Mouse (Mus musculus) left cerebral cortex, adult 8-10 months (tissue): ENCODE measurements at regions not wholly inside any gene's neighbourhood (a gene's known extent, or its start where the extent isn't known, plus 50 kb on each side); places are given as distances from the start of the nearest gene placed in this dataset.

Source experiments
- DNase-seq, 2 experiments: peaks; one replicate each; pipeline ENCODE4 v3.0.0; 2022; ENCODE audit warnings: low spot score in 2 of 2

- DNase-seq, result peak in 1 of 2 experiments; percentile 72
Observed at GRCm38 (mm10) chr13:6178362-6179070, 317.2 kb downstream of the Klf6 start.

DNA sequence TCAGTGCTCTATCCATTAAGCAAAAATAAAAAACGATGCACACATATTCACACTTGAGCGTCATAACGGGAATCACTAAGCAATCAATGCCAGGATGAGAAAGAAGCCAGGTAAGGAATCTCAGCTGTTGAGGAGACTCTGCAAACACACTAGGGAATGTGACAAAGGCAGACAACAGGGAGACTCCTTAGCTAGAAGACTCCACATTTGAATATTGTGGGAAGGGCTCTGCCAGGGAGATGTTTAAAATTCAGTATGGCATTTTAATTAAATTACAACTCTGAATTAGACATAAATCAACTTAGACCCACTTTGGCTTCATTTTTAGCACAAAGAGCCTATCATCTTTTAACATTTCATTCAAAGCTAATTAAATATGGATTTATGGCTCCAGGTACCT lies 327.9 kb downstream of the Klf6 start:
- no peak for DNase-seq

- no peak for DNase-seq
Observed at GRCm38 (mm10) chr13:6189566-6189965, 328.3 kb downstream of the Klf6 start.

- DNase-seq, result no peak
Observed at GRCm38 (mm10) chr13:6191186-6191914, 330.1 kb downstream of the Klf6 start.

- peak in 1 of 2 experiments; percentile 71 for DNase-seq
Observed at GRCm38 (mm10) chr13:6191915-6192295, 330.6 kb downstream of the Klf6 start.

GRCm38 (mm10) chr13:6196690-6197089 lies 335.4 kb downstream of the Klf6 start:
- no peak for DNase-seq

DNA sequence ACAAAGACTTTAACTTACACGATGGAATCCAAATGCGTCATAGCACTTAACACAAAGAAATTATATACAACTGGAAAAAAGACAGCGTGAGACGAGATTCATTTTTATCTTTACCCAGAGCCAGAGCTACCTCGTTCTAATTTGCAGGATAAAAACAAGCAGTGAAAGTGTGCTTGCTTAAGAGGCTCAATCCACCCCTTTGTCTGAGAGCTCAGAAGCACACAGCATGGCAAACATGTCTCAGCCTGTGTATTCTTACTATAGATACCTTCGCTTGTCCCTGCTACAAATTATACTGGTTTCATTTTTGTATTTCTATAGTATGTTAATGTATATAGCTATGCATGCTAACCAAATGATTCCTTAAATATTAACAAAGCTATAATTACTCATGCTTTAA lies 337.8 kb downstream of the Klf6 start:
- no peak for DNase-seq

- DNase-seq, result no peak
Observed at GRCm38 (mm10) chr13:6201516-6201915, 340.2 kb downstream of the Klf6 start.

DNA sequence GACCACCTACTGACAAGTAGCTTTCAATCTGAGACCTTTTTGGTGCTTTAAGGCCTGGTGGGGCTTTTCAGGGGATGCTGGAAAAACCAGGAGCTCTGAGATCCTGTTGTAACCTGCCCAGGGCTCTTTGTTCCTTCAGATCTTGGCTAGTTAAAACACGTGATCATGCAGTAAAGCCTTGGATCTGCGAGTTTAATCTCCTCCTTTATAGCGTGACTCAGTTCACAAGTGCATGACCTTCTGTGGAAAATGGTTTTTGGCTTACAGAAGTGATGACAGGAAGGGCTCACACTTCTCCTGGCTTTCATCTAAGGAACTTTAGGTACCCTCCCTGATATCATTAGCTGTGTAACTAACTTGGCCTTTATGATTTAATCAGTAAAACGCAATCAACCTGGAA lies 343.1 kb upstream of the Pitrm1 start:
- DNase-seq, result no peak

DNA sequence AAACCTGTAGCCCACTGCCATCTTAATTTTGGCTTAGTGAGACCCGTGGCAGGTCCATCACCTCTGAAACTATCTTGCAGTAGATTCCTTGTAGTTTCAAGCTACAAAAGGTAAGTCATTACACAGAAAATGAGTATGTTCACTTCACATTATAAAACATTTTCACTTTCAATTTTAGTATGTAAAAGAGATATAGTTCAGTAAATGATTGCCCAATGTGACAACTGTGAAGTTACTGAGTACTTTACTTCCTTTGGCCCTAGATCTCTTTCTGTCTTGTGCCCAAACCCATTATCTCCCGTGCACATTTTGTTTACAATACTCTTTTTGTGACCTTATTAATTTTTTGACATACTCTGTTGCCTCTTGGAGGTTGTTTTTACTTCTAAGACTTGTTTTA lies 335.4 kb upstream of the Pitrm1 start:
- no peak for DNase-seq

DNA sequence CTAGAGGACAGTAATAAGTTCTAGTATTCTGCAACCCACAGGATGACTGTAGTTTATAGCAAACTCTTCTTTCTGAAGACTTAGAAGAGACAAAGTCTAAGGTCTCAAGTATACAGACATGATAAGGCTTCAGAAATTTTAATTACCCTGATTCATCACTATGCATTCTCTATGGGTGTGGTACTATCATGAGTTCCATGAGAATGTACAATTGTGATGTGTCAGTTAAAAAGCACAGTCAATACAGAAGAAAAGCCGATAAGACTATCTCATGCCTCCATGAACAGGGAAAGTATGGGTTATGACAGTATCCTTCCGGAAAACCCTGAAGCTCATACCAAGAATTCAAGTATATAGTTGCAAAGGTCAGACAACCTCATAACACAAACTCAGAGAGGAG lies 333.8 kb upstream of the Pitrm1 start:
- DNase-seq, result no peak

GRCm38 (mm10) chr13:6226087-6226643 lies 321.8 kb upstream of the Pitrm1 start:
- no peak for DNase-seq

DNA sequence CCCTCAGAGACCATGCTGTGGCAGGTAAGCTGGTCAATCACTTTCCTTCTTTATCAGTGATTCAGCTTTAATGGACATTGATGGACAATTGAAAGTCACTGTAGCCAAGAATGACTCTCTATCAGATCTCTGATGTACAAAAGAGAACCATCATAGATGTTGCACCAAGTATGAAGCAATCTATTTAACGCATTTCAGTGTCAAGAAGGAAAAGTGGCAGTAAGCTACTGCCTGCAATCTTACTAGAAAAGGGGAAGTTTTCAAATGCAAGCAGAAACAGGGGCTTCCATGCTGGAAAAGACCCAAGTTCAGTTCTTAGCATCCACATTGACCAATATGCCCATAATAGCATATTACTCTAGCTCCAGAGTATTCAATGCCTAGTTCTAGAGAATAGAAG lies 319.7 kb upstream of the Pitrm1 start:
- DNase-seq, result no peak

DNA sequence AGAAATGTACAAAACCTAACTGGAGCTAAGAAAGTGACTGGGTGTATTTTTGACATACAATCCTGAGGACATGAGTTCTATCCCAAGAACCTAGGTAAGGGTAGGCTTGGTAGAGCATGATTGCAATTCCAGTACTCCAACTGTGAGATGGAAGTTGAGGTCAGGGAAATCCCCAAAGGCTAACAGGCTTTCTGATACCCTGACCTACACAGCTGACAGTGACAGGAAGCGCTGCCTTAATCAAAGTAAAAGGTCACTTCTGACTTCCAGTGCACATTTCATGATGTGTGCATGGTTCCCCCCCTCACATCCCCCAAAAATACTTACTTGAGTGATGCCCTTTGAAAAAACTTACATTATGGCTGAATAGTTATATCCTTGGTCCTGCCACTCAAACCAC lies 312.6 kb upstream of the Pitrm1 start:
- no peak for DNase-seq

DNA sequence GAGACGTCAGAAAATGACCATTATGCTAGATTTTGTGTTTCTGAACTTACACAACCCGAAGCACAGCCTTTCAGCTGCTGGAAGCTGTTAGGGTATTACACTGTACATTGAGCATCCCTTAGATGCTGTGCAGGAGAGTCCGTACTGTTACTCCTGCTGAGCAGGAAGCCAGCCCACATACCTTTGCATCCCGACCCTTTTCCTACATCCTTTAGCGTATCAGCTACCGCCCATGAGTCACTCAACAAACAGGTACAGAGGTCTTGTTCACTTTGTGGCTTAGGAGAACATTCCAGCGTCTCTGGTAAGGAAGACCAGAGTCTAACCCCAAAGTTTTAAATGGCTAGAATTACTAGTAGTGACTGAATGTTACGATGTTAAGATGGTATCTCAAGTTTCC lies 311.4 kb upstream of the Pitrm1 start:
- DNase-seq, result no peak

DNA sequence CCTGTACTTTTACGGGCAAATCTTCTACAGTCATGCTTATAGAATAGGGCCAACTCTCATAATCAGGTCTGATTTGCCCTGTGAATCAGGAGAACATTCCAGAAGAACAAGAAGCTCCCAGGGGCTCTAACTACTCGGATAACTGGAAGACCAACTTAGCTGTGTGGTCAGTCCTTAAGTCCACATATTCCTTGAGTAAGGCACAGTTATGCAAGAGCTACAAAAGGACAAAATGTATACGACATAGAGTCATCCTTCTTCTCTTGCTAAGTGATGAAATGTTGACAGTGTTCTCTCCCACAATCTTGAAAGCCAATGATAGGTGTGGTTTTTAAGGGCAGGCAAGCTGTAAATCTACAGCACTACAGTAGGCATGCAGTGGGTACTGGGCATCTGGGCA lies 310.7 kb upstream of the Pitrm1 start:
- DNase-seq, result no peak

GRCm38 (mm10) chr13:6240855-6241254 lies 307.1 kb upstream of the Pitrm1 start:
- DNase-seq, result no peak

DNA sequence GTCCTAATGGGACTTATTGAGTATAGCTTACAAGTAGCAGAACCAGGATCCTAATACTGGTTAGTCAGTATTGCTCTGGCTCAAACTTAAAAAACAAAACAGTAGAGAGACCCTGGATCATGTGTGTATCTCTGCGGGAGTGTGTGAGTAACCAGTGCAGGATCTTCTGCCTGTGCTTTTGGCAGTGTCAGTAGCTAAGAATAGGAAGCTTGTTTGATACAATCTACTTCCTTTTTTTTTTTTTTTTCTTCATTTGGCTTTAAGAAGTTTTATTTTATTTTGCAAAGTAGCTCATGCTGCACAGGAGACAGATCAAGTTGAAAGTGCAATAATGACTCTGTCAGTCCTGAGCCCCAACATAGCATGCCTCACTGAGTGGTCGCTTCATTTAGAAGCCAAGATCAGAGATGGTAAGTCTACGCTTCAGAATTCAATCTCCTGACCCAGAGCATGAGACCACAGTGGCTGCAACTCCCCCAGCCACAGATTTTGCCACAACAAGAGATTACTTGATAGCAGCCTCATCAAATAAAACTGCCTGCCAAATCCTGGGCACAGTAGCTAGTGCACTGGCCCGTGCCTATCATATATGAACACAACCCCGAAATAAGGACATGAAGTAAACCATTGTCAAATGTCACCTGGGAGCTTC lies 306.4 kb upstream of the Pitrm1 start:
- DNase-seq, result no peak

GRCm38 (mm10) chr13:6250106-6250505 lies 297.8 kb upstream of the Pitrm1 start:
- DNase-seq, result no peak

DNA sequence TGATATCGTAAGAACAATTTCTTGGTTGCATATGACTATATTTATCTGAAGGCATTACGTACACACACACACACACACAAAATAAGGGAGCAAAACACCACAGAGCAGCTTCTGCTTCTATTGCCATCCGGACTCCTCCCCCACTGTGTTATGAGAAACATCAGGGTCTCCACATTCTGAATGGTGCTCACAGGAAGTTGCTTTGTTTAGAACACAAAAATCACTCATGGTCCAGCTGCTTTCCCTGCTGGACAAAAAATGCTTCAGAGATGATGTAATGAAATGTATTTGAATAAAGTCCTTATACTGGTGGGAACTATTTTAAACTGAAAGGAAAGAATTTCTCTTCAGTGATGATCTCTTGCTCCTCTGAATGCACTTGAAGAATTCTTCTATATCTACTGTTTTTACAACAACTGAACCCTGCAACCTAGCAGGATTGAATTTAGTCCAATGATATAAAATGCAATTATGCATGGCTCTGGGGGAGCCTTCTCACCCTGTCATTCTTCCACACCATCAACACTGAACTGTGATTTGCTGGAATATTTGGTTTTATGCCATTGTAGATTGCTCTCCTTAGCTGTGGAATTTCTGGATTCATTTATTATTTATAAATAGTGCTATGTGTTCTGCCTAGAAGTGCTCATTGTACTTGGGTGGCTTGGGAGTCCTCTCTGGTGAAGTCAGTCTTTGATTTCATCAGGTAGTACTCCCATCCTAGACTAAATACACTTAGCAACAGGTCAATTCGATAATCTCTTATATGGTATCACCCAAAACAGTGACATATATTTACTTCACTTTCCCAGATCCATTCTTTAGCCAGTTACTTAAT lies 296.7 kb upstream of the Pitrm1 start:
- DNase-seq, result no peak

- no peak for DNase-seq
Observed at GRCm38 (mm10) chr13:6252100-6252499, 295.8 kb upstream of the Pitrm1 start.
